Mouse (Mus musculus) natural killer cell, adult 2 months (primary cell): ENCODE measurements around the gene Ankrd33.

Source experiments
- DNase-seq, 2 experiments: peaks; one replicate each; pipeline ENCODE4 v3.0.0; 2022; ENCODE audit warnings: low spot score in 2 of 2

Ankrd33 gene

GRCm38 (mm10) chr15:101115511-101116110 is at the start of gene Ankrd33:
TSS of gene Ankrd33 (plus strand) at chr15:101115755.
- DNase-seq = no peak

DNA sequence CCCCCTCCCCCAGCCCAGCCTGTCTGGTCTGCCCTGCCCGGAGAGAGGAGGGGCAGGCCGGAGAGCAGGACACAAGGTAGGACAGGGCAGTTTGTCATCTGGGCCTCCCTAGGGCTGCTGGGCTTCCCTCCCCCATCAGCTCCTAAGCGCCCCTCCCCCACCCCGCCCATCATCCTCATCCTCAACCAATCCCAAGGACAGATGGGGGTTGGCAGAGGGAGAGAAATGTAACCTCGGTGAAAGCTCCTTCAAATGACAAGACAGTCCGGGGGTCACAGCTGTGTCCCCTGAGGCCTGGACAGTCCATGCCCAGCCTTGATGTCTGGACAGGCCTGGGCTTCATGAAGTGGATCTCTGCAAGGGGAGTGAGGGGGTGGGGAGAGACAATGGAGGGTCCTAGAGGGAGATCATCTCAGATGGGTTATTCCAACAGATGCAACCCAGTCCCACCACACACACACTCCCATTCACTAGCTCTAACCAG is 49.1 kb upstream of the Ankrd33 start:
- DNase-seq = no peak

GRCm38 (mm10) chr15:101066920-101067696 is 48.4 kb upstream of the Ankrd33 start:
- no peak for DNase-seq

DNA sequence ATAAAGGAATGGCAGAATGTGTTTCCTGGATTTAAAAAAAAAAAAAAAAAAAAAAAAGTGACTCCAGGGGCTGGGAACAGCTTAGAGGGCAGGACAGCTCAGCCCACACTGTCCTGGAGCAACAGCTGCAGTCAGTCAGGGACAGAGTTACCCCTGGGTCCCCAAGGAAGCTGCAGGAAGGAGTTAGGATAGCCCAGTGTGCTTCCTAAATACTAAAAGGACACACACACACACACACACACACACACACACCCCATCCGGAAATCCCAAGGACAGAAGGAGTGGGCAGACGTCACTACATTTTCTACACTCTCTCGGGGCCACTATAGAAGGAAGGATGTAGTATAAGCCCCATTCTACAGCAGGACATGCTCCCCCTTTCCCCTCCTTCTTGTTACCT is 47.5 kb upstream of the Ankrd33 start:
- DNase-seq = no peak

- DNase-seq = no peak
Observed at GRCm38 (mm10) chr15:101068671-101069070, 46.9 kb upstream of the Ankrd33 start.

- DNase-seq = no peak
Observed at GRCm38 (mm10) chr15:101069641-101070190, 45.8 kb upstream of the Ankrd33 start.

DNA sequence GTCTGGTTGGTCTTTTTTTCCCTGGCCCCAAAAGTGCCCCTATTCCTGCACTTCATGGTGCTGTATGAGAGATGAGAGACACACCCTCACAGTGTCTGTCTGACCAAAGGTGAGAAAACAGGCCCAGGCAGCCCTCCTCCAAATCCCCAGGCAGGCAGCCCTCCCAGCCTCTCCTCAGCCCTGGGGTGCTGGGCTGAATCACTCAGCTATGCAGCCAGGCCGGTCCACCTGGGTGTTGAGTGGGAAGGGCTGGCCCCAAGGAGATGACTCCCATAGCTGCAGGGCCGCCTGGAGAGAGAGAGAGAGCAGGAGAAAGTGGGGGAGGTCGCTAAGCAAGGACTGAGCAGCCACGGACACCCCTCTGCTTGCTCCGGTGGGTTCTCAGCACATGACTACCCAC is 44.8 kb upstream of the Ankrd33 start:
- no peak for DNase-seq

DNA sequence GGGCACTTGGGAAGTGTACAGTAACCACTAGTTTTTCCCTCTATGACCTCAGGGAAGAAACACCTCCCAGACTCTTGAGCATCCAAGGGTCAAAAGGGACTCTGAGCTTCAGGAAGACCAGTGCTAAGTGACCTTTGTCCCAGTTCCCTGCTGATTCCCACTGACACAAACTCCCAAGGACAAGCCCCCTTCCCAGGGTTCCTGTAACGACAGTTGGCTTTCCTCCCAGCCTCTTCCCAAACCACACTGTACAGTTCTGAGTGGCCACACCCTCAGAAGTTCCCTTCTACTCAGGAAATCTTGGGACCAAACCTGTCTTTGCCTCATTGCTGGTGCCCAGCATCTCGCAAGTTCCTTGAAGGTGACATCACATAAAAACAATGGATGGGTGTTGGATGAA is 42.8 kb upstream of the Ankrd33 start:
- no peak for DNase-seq

DNA sequence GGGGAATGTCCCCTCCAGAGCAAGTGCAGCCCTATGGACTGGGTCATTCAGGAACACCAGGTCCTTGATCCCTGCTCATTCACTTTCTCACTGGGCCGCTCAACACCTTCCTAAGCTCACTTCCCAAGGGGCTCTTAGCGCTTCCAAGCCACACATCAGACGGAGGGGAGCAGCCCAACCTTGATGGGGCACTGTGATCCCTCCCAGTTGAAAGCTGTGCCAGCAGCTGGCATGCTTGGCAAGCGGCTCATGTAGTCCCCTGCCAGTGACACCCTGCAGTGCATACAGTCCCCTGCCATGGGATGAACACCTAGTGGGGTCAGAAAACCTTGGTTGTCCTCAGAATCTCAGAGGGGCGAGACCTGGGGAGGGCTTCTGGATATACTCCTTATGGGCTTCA is 41.5 kb upstream of the Ankrd33 start:
- no peak for DNase-seq

DNA sequence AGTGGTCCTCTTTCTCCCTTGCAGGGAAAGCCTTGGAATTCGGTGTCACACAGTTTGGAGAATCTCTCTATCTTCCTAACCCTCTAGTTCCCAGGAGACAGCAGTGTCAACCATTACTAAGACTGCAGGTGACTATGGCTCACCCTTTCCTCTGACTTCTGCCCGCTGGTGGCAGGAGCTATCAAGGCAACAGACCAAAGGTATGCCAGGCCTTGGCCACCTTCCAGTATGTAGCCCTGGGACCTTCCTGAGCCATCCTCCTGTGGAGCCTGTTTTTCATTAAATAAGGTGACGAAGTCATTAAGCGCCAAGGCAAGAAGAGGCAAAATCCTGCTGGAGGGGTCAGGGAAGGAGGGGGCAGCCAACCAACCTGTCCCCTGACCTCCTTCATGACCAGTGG is 40.4 kb upstream of the Ankrd33 start:
- no peak for DNase-seq

GRCm38 (mm10) chr15:101075656-101076055 is 39.9 kb upstream of the Ankrd33 start:
- DNase-seq = no peak

- no peak for DNase-seq
Observed at GRCm38 (mm10) chr15:101076071-101077000, 39.2 kb upstream of the Ankrd33 start.

- no peak for DNase-seq
Observed at GRCm38 (mm10) chr15:101077001-101077812, 38.3 kb upstream of the Ankrd33 start.

DNA sequence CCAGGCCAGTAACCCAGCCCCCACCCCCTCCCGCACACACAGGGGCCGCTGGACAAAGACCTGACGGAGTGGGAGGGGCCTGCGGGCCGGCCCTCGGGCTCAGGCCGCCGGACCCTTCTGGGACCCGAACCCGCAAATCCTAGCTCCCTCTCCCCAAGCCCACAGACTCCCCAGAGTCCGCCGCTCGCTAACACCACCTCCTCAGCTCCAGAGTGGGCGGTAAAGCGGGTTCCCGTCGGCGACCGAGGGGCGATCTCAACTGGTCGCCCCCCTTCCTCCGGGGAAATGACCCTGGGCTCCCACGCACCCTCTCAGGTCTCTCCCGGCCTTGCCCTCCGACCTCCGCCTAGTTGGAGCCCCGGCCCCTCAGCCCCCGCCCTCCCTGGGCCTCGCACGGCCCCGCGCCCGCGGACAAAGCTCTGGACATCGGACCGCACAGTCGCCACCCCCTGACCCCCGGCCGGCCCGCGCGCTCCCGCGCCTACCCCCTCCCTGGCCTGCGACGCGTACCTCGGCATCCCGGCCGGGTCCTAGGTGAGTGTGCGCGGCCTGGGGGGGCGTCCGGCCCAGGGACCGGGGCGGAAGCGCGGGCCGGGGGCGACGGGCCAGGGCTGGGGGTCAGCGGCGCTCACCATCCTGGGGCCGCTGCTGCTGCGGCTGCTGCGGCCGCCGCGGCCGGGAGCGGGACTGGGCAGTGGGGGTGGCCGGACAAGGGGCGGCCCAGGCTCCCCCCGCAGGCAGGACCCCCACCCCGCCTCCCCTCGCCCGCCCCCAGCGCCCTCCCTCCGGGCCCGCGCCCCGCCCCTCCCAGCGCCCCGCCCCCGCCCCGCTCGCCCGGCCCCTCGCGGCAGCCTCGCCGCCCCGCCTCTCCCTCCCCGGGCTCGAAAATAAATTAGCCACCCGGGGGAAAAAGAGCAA is 37.5 kb upstream of the Ankrd33 start, which contains the start of gene Fignl2:
Gene Fignl2, minus strand, starts transcription at position 755 of the 918 bp plus-strand sequence.
- DNase-seq = no peak

DNA sequence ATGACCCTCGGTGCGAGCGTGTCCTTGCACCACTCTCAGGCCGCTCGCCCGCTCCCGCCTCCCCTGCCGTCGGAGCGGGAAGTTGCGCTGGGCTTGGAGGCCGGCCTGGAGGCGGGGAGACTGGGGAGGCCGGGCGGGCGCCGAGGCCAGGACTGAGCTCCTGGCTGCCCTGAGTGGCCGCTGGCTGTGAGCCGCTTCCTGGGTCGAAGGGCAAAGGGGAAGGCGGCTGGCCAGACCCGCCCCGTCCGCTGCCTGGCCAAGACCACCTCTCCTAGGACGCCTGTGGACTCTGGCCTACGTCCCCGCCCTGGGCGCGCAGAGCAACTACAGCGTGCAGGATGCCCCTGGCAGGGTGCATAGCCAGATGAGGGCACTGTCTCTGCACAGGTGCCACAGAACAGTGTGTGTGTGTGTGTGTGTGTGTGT is 36.8 kb upstream of the Ankrd33 start:
- DNase-seq = peak in 1 of 2 experiments; percentile 17

DNA sequence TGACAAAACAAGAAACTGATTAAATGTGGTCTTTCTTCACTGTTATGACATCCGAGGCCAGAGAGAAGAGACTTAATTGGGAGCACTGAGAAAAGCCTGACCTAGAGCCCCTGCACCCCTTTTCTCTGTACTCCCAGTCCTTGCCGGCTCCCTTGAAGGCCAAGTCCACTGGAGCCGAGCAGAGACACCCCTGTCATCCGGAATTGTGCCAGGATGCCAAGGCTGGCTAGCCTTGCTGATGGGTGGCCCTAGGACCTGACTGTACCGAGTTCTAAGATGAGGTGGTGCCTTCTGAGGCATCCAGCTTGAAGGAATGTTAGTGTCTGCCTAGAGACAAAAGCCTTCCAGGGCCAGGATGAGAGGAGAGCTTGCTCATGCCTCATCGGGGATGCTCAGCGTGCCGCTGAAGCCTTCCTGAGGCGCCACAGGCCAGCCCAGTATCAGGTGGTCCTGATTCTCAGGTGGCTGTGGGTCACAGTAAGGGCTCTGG is 35.5 kb upstream of the Ankrd33 start:
- no peak for DNase-seq

- DNase-seq = no peak
Observed at GRCm38 (mm10) chr15:101081035-101081548, 34.5 kb upstream of the Ankrd33 start.

- DNase-seq = no peak
Observed at GRCm38 (mm10) chr15:101082236-101082635, 33.3 kb upstream of the Ankrd33 start.

GRCm38 (mm10) chr15:101084499-101084898 is 31.1 kb upstream of the Ankrd33 start:
- DNase-seq = no peak
